Mouse (Mus musculus) G1E-ER4 (cell line): Measurements from ENCODE around the gene Cabp5. TPM values are rescaled to one million over a fixed set of nuclear protein-coding genes. Genes with fewer than 3 reads are reported as not detected.
"Not testable (repeated sequence)": the region's sequence is repeated elsewhere in the genome, so short reads cannot be mapped to it uniquely, and the experiment has no call there.

Experiments used
- GATA1 ChIP-seq: IDR thresholded peaks from one replicate; pipeline ENCODE4 v1.8.0; 2012; ENCODE audit warnings: low read length, inconsistent platforms
- polyA plus RNA-seq: library from polyadenylated mRNA; stranded (reverse); fragments of >175 nt; gene quantifications from 2 replicates; pipeline ENCODE4 v1.2.3, GENCODE M21; 2012

The Cabp5 gene
- not detected in 2 replicates for polyA plus RNA-seq

DNA sequence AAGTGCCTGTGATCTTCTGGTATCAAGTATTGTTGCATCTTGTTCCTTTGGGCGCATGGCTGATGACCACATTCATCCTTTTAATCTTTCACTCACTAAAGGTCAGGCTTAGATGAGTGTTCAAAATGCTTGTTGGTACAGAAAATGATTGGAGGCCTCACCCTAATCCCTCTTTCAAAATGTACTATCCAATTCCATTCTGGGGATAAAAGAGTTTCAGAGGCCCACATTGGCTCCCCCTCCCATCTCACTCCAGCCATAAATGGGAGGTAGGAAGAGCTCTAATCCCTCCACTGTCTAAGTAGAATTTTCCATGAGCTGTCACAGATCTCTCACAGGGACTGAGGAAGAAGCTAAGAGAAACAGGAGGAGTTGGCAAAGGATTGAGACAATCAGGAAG, at the start of gene Cabp5:
TSS of gene Cabp5 (plus strand) at position 301 of the 400 bp plus-strand sequence.
- no peak for TF ChIP-seq GATA1

DNA sequence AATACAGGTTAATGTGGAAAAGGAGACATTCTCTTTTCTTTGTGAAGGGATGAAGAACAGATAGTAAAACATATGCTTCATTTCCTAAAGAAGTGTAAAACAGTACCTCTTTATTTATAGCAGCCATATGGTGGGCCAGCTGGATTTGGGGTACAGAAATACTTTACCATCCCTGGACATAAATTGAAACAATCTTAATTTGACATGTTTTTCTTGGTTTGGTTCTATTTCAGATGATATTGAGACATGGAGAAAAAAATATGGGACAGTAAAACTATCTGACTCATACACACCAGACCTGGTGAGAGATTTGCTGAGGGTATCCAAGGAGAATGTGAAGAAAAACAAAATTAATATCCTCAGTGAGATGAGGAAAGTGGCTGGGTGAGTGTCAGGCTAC, 42.0 kb upstream of the Cabp5 start:
- TF ChIP-seq GATA1: no peak

DNA sequence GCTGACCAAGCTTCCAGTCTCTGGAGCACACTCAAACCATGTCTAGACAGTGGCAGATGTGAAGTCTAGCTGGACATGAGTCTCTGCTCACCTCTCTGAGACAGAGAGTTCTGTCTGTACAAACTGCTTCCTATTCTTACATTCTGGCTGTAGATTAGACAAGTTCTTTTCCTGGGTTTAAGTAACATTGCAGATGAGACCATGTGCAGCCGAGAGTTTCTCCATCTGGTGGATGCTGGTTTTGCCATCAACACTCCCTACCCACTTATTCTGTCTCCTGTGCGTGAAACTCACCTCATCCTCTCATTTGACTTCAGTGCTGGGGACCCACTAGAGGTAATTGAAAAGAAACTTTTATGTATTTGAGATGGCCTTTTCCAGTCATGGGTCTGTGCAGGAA, 17.3 kb upstream of the Cabp5 start:
- TF ChIP-seq GATA1: no peak

DNA sequence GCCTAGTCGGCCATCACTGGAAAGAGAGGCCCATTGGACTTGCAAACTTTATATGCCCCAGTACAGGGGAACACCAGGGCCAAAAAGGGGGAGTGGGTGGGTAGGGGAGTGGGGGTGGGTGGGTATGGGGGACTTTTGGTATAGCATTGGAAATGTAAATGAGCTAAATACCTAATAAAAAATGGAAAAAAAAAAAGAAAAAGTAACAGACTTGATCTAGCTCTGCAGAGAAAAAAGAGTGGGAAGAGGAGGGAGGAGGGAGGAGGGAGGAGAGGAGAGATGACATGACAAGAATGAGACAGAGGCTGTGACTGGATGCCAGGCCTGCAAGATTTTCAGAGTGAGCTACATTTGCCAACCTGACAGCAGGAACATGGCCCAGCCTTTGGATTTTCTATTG, 52.6 kb downstream of the Cabp5 start, which contains the start of gene Bsph1:
TSS of gene Bsph1 (plus strand) at position 301 of the 400 bp plus-strand sequence.
- not testable (repeated sequence) for TF ChIP-seq GATA1

Other genes starting within 250 kb of the Cabp5 start
- not detected in 2 replicates for gene Vmn1r88, start 238.6 kb upstream of the Cabp5 start, polyA plus RNA-seq
- gene Vmn1r89, start 185.1 kb upstream of the Cabp5 start, polyA plus RNA-seq: not detected in 2 replicates
- 111 and 121 TPM in 2 replicates for gene Lig1, start 120.8 kb upstream of the Cabp5 start, polyA plus RNA-seq
- 2.4 and 2.7 TPM in 2 replicates for gene Zswim9, start 119.4 kb upstream of the Cabp5 start, polyA plus RNA-seq
- 0.03 and 0.04 TPM in 2 replicates for gene Pla2g4c, start 73.5 kb upstream of the Cabp5 start, polyA plus RNA-seq
- not detected in 2 replicates for gene Bsph1, start 52.7 kb downstream of the Cabp5 start, polyA plus RNA-seq
- gene Bsph2, start 172.9 kb downstream of the Cabp5 start, polyA plus RNA-seq: not detected in 2 replicates
- gene Sult2a5, start 225.8 kb downstream of the Cabp5 start, polyA plus RNA-seq: not detected in 2 replicates